Mouse (Mus musculus): ENCODE data around the gene Tgfbi.

DNA sequence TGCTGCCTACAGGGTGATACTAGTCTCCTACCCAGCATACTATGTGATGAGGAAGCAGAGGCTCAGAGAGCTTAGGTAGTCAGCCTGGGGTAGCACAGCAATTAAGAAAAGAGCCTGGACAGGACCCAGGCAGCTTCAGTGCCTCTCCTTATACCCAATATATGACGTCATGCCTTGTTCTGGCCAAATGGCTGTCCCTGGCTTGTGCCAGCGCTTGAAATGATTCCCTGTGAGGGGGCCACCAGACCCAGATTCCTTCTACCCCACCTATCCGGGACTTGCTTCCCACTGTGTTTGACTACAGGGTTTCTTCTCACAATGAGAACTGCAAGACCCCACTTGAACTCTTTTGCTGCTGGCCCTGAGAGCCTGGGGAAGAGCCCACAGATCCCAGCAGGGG, 27.8 kb upstream of the Tgfbi start:
- no peak for TF ChIP-seq CTCF (IDR thresholded peaks at IDR 0.05; ENCODE audit: borderline replicate concordance, control insufficient read depth, extremely low read depth, insufficient read depth, low read length, poor library complexity)
- no peak for TF ChIP-seq POLR2A (IDR thresholded peaks at IDR 0.05; ENCODE audit: control insufficient read depth, extremely low read depth, insufficient read depth, low read length, poor library complexity)
